Mouse (Mus musculus) hindbrain, embryonic 16.5 days (tissue): ENCODE data around the gene Tnfsf11. TPM values are rescaled to one million over a fixed set of nuclear protein-coding genes. Genes with fewer than 3 reads are reported as not detected.

Experiments
- ATAC-seq: fragments of 200-750 bp; cut with Nextera tagmentation; 2 replicates; pipeline ENCODE4 v1.8.0; 2017; ENCODE audit warnings: moderate TSS enrichment, moderate library complexity
- H3K27ac ChIP-seq: fragments of 300-500 bp; sonication (generic); 2 replicates; pipeline ENCODE4 v1.5.1; 2014; ENCODE audit warnings: low read depth, mild to moderate bottlenecking, control low read depth, low read length, moderate library complexity
- H3K27me3 ChIP-seq: fragments of 300-500 bp; sonication (generic); replicated peaks from 2 replicates; pipeline ENCODE4 v1.6.1; 2014; ENCODE audit warnings: low read length; ENCODE audit not compliant: control insufficient read depth, insufficient read depth
- H3K36me3 ChIP-seq: fragments of 300-500 bp; sonication (generic); 2 replicates; pipeline ENCODE4 v1.6.1; 2014; ENCODE audit warnings: mild to moderate bottlenecking, low read length, moderate library complexity, mixed read lengths; ENCODE audit not compliant: control insufficient read depth, insufficient read depth
- H3K4me1 ChIP-seq: fragments of 300-500 bp; sonication (generic); 2 replicates; pipeline ENCODE4 v1.6.1; 2014; ENCODE audit warnings: low read depth, low read length; ENCODE audit not compliant: control insufficient read depth, insufficient read depth
- H3K4me2 ChIP-seq: fragments of 300-500 bp; sonication (generic); 2 replicates; pipeline ENCODE4 v1.6.1; 2014; ENCODE audit warnings: mild to moderate bottlenecking, low read length, control low read depth, moderate library complexity
- H3K4me3 ChIP-seq: fragments of 300-500 bp; sonication (generic); 2 replicates; pipeline ENCODE4 v1.5.1; 2014; ENCODE audit warnings: mild to moderate bottlenecking, low read length, control low read depth, moderate library complexity
- H3K9ac ChIP-seq: fragments of 300-500 bp; sonication (generic); 2 replicates; pipeline ENCODE4 v1.6.1; 2014; ENCODE audit warnings: low read depth, mild to moderate bottlenecking, control low read depth, low read length, moderate library complexity
- H3K9me3 ChIP-seq: fragments of 300-500 bp; sonication (generic); 2 replicates; pipeline ENCODE4 v1.6.1; 2014; ENCODE audit warnings: mild to moderate bottlenecking, low read length, moderate library complexity; ENCODE audit not compliant: control insufficient read depth
- WGBS: fragments of 180-500 bp; shearing (Covaris S2); extraction: QIAGEN DNeasy Blood & Tissue Kit; methylation state at CpG from one replicate; pipeline ENCODE4 v1.1.7; 2014; 5-methylcytosine and 5-hydroxymethylcytosine counted together
- polyA plus RNA-seq: library from polyadenylated mRNA; unstranded; fragments of >200 nt; fragmentation: Nextera tagmentation; extraction: Ambion mirVana; gene quantifications from 2 replicates; pipeline ENCODE4 v1.2.1, GENCODE M21; 2015

Tnfsf11 gene
- polyA plus RNA-seq, result 0.09 TPM in 1 of 2 replicates, not detected in the other

GRCm38 (mm10) chr14:78307286-78308237 is at the start of gene Tnfsf11:
Gene Tnfsf11, minus strand, starts transcription at chr14:78308043.
- Histone ChIP-seq H3K36me3 (no peaks in the 10 kb centered on the region), H3K27me3 (peaks cover 6% of the 10 kb centered on the region; the same call in 1 of the 2 replicates), H3K4me3 (peak within 1 kb of the TSS; percentile 45), H3K27ac (no peak within 1 kb of the TSS), H3K9ac (peak within 1 kb of the TSS; percentile 49), H3K4me1 (peaks cover 4% of the 10 kb centered on the region; the same call in 1 of the 2 replicates), H3K9me3 (no peaks in the 10 kb centered on the region), H3K4me2 (peak within 1 kb of the TSS; percentile 80)
- 3% methylated on average over 29 of the region's 51 CpGs for WGBS
- 0 out of 2 replicates have a peak, but pooled peaks have one; percentile 17 for ATAC-seq

DNA sequence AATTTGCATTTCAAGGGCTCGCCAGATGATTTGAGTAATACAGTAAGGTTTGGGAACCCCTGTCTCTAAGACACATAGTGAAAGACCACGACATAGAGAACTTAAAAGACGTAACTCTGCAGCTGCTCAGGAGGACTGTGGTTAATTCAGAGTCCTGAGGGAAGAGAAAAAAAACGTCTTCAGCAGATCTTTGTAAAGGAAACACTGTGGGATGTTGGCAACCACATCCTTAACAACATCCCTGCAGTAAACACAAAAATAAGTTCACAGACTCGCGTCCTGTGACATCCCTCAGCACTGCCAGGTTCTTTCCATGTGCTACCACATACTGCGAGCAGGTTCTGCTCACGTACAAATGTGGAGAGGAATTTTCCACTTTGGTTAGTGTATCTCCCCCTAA is 48.9 kb upstream of the Tnfsf11 start:
- H3K4me3 ChIP-seq, result no peak overlapping the region
- WGBS, result 63% methylated on average over 8 of the region's 8 CpGs
- H3K9me3 ChIP-seq, result no peaks in the 10 kb centered on the region
- H3K4me1 ChIP-seq, result no peaks in the 10 kb centered on the region
- no peak for ATAC-seq
- H3K27ac ChIP-seq, result no peak overlapping the region
- H3K4me2 ChIP-seq, result no peak overlapping the region
- H3K36me3 ChIP-seq, result no peaks in the 10 kb centered on the region
- H3K9ac ChIP-seq, result no peak overlapping the region
- H3K27me3 ChIP-seq, result no peaks in the 10 kb centered on the region

DNA sequence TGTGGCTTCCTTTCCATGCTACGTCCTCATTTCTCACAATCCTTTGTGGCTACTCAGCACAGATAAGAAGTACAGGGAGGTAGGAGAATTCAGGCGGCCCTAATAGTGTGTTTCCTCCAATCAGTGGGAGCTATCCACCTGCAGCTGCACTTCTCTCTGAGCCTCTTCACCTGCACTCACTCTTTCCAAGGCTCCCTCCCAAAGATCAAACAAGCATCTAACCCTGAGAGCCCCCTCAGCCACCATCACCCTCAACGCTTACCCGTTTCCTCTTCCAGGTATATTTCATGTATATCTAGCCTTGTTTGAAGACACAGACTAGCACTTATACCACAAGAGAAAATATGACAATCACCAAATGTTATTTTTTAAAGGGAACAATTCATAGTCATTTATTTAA is 47.5 kb upstream of the Tnfsf11 start:
- no peaks in the 10 kb centered on the region for H3K4me1 ChIP-seq
- H3K27ac ChIP-seq, result no peak overlapping the region
- 86% methylated on average over 4 of the region's 4 CpGs for WGBS
- no peak for ATAC-seq
- no peak overlapping the region for H3K4me2 ChIP-seq
- no peaks in the 10 kb centered on the region for H3K36me3 ChIP-seq
- no peak overlapping the region for H3K4me3 ChIP-seq
- no peaks in the 10 kb centered on the region for H3K27me3 ChIP-seq
- H3K9ac ChIP-seq, result no peak overlapping the region
- no peaks in the 10 kb centered on the region for H3K9me3 ChIP-seq

DNA sequence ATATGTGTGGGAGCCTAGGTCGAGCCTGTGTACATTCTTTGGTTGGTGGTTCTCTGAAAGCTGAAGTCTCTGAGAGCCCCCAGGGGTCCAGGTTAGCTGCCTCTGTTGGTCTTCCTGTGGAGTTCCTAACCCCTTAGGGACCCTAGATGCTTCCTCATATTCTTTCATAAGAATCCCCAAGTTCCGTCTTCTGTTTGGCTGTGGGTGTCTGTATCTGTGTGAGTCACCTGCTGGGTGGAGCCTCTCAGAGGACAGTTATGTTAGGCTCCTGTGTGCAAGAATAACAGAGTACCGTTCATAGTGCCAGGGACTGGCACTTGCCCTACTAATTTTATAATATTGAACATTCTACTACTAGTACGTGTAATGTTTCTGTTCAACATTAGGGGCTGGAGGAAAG is 45.0 kb upstream of the Tnfsf11 start:
- no peaks in the 10 kb centered on the region for H3K27me3 ChIP-seq
- no peak overlapping the region for H3K4me2 ChIP-seq
- no peak overlapping the region for H3K27ac ChIP-seq
- H3K36me3 ChIP-seq, result no peaks in the 10 kb centered on the region
- ATAC-seq, result no peak
- no peaks in the 10 kb centered on the region for H3K9me3 ChIP-seq
- H3K4me3 ChIP-seq, result no peak overlapping the region
- H3K9ac ChIP-seq, result no peak overlapping the region
- H3K4me1 ChIP-seq, result no peaks in the 10 kb centered on the region
- WGBS, result 79% methylated on average over 4 of the region's 4 CpGs

- H3K9me3 ChIP-seq, result no peaks in the 10 kb centered on the region
- 90% methylated on average over 7 of the region's 7 CpGs for WGBS
- no peaks in the 10 kb centered on the region for H3K27me3 ChIP-seq
Measured at GRCm38 (mm10) chr14:78351544-78351943, 43.7 kb upstream of the Tnfsf11 start.

GRCm38 (mm10) chr14:78347715-78348114 is 39.9 kb upstream of the Tnfsf11 start:
- Histone ChIP-seq H3K4me3 (no peak overlapping the region), H3K27me3 (no peaks in the 10 kb centered on the region), H3K27ac (no peak overlapping the region), H3K9ac (no peak overlapping the region), H3K9me3 (no peaks in the 10 kb centered on the region), H3K36me3 (no peaks in the 10 kb centered on the region), H3K4me1 (no peaks in the 10 kb centered on the region), H3K4me2 (no peak overlapping the region)
- 85% methylated on average over 2 of the region's 2 CpGs for WGBS
- no peak for ATAC-seq

More at GRCm38 (mm10) chr14:78351544-78351943, 43.7 kb upstream of the Tnfsf11 start:
- no peaks in the 10 kb centered on the region for H3K4me1 ChIP-seq
- H3K4me2 ChIP-seq, result no peak overlapping the region
- no peak overlapping the region for H3K9ac ChIP-seq
- no peak overlapping the region for H3K27ac ChIP-seq
- no peaks in the 10 kb centered on the region for H3K36me3 ChIP-seq
- no peak overlapping the region for H3K4me3 ChIP-seq
- ATAC-seq, result no peak

- no peaks in the 10 kb centered on the region for H3K9me3 ChIP-seq
Measured at GRCm38 (mm10) chr14:78343007-78343406, 35.2 kb upstream of the Tnfsf11 start.

GRCm38 (mm10) chr14:78342146-78342545 is 34.3 kb upstream of the Tnfsf11 start:
- 82% methylated on average over 4 of the region's 4 CpGs for WGBS
- H3K4me2 ChIP-seq, result no peak overlapping the region
- no peak overlapping the region for H3K27ac ChIP-seq
- H3K9me3 ChIP-seq, result no peaks in the 10 kb centered on the region
- no peak for ATAC-seq
- H3K4me1 ChIP-seq, result no peaks in the 10 kb centered on the region
- H3K36me3 ChIP-seq, result no peaks in the 10 kb centered on the region
- no peak overlapping the region for H3K4me3 ChIP-seq
- no peaks in the 10 kb centered on the region for H3K27me3 ChIP-seq
- H3K9ac ChIP-seq, result no peak overlapping the region

More at GRCm38 (mm10) chr14:78343007-78343406, 35.2 kb upstream of the Tnfsf11 start:
- no peaks in the 10 kb centered on the region for H3K4me1 ChIP-seq
- WGBS, result 38% methylated on average over 8 of the region's 8 CpGs
- no peak overlapping the region for H3K4me2 ChIP-seq
- H3K27ac ChIP-seq, result no peak overlapping the region
- no peaks in the 10 kb centered on the region for H3K36me3 ChIP-seq
- H3K4me3 ChIP-seq, result no peak overlapping the region
- ATAC-seq, result no peak
- no peaks in the 10 kb centered on the region for H3K27me3 ChIP-seq
- no peak overlapping the region for H3K9ac ChIP-seq

- Histone ChIP-seq H3K9me3 (no peaks in the 10 kb centered on the region), H3K4me3 (no peak overlapping the region), H3K36me3 (no peaks in the 10 kb centered on the region), H3K4me1 (no peaks in the 10 kb centered on the region), H3K27me3 (no peaks in the 10 kb centered on the region), H3K9ac (no peak overlapping the region), H3K27ac (no peak overlapping the region), H3K4me2 (no peak overlapping the region)
- WGBS, result 85% methylated on average over 3 of the region's 3 CpGs
- ATAC-seq, result no peak
Measured at GRCm38 (mm10) chr14:78333341-78333740, 25.5 kb upstream of the Tnfsf11 start.
